Mouse (Mus musculus) embryonic facial prominence, embryonic 12.5 days (tissue): Measurements from ENCODE around the gene Tet1. TPM values are rescaled to one million over a fixed set of nuclear protein-coding genes. Genes with fewer than 3 reads are reported as not detected.
"Not testable (repeated sequence)": the region's sequence is repeated elsewhere in the genome, so short reads cannot be mapped to it uniquely, and the experiment has no call there.

Experiments used
- ATAC-seq: fragments of 200-750 bp; cut with Nextera tagmentation; 2 replicates; pipeline ENCODE4 v1.8.0; 2017; ENCODE audit not compliant: insufficient number of reproducible peaks, insufficient read depth, low FRiP score, low TSS enrichment
- H3K27ac ChIP-seq: fragments of 300-500 bp; sonication (generic); 2 replicates; pipeline ENCODE4 v1.5.1; 2016; ENCODE audit warnings: mild to moderate bottlenecking
- H3K27me3 ChIP-seq: fragments of 300-500 bp; sonication (generic); 2 replicates; pipeline ENCODE4 v1.6.1; 2016; ENCODE audit warnings: mild to moderate bottlenecking, moderate library complexity
- H3K36me3 ChIP-seq: fragments of 300-500 bp; sonication (generic); 2 replicates; pipeline ENCODE4 v1.6.1; 2016; ENCODE audit warnings: mild to moderate bottlenecking
- H3K4me1 ChIP-seq: fragments of 300-500 bp; sonication (generic); 2 replicates; pipeline ENCODE4 v1.6.1; 2016
- H3K4me2 ChIP-seq: fragments of 300-500 bp; sonication (generic); replicated peaks from 2 replicates; pipeline ENCODE4 v1.6.1; 2016; ENCODE audit warnings: mild to moderate bottlenecking, moderate library complexity
- H3K4me3 ChIP-seq: fragments of 300-500 bp; sonication (generic); 2 replicates; pipeline ENCODE4 v1.5.1; 2016; ENCODE audit warnings: mild to moderate bottlenecking
- H3K9ac ChIP-seq: fragments of 300-500 bp; sonication (generic); 2 replicates; pipeline ENCODE4 v1.6.1; 2016; ENCODE audit warnings: mild to moderate bottlenecking, moderate library complexity
- H3K9me3 ChIP-seq: fragments of 300-500 bp; sonication (generic); 2 replicates; pipeline ENCODE4 v1.6.1; 2016; ENCODE audit warnings: mild to moderate bottlenecking, moderate library complexity
- WGBS: fragments of 180-500 bp; shearing (Covaris S2); methylation state at CpG from one replicate; pipeline ENCODE4 v1.1.7; 2016; 5-methylcytosine and 5-hydroxymethylcytosine counted together
- polyA plus RNA-seq: library from polyadenylated mRNA; unstranded; fragments of >200 nt; fragmentation: Nextera tagmentation; extraction: Ambion mirVana; gene quantifications from 2 replicates; pipeline ENCODE4 v1.2.1, GENCODE M21; 2016

The Tet1 gene
- 30.8 and 31.7 TPM in 2 replicates for polyA plus RNA-seq

DNA sequence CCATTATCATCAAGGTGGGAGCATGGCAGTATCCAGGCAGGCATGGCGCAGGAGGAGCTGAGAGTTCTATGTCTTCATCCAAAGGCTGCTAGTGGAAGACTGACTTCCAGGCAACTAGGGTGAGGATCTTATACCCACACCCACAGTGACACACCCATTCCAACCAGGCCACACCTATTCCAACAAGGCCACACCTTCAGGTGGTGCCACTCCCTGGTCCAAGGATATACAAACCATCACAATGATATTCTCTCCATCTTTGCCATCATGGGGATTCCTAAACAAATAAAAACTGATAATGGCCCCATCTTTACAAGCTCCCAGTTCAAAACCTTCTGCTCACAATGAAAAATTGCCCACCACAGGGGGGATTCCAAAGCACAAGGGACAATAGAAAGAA, at the start of gene Tet1:
Gene Tet1 (minus strand): TSS at position 101 of the 400 bp plus-strand sequence.
- H3K4me3 ChIP-seq, H3K9me3 ChIP-seq, H3K4me2 ChIP-seq, H3K27ac ChIP-seq, H3K36me3 ChIP-seq, H3K4me1 ChIP-seq, H3K9ac ChIP-seq, ATAC-seq, H3K27me3 ChIP-seq: not testable (repeated sequence)
- no CpG with 5 or more reads among the region's 1 CpGs for WGBS

- whole genome bisulfite sequencing = 95% methylated on average over 7 of the region's 7 CpGs
- no peaks in the 10 kb centered on the region for H3K9me3 ChIP-seq
- H3K36me3 ChIP-seq = peaks cover 30% of the 10 kb centered on the region
- no peak overlapping the region for H3K4me3 ChIP-seq
- ATAC-seq = no peak
- H3K27me3 ChIP-seq = no peaks in the 10 kb centered on the region
- H3K4me1 ChIP-seq = peaks cover 7% of the 10 kb centered on the region; the same call in 1 of the 2 replicates
- no peak overlapping the region for H3K4me2 ChIP-seq
- no peak overlapping the region for H3K9ac ChIP-seq
- H3K27ac ChIP-seq = no peak overlapping the region
Measured at GRCm38 (mm10) chr10:62948551-62948950, 39.8 kb upstream of the Tet1 start.

GRCm38 (mm10) chr10:62946738-62947471, 38.1 kb upstream of the Tet1 start, which contains the start of gene Dna2:
Gene Dna2 (plus strand): TSS chr10:62947026.
- H3K4me2 ChIP-seq = peak within 1 kb of the TSS; percentile 67
- H3K4me3 ChIP-seq = peak within 1 kb of the TSS; percentile 66
- no peaks in the 10 kb centered on the region for H3K27me3 ChIP-seq
- peak within 1 kb of the TSS; percentile 88 for H3K27ac ChIP-seq
- peaks cover 40% of the 10 kb centered on the region for H3K36me3 ChIP-seq
- WGBS = under 1% methylated on average over 68 of the region's 68 CpGs
- peak within 1 kb of the TSS; percentile 76 for H3K9ac ChIP-seq
- no peaks in the 10 kb centered on the region for H3K9me3 ChIP-seq
- peaks cover 7% of the 10 kb centered on the region; the same call in 1 of the 2 replicates for H3K4me1 ChIP-seq
- peak; percentile 80 for ATAC-seq

DNA sequence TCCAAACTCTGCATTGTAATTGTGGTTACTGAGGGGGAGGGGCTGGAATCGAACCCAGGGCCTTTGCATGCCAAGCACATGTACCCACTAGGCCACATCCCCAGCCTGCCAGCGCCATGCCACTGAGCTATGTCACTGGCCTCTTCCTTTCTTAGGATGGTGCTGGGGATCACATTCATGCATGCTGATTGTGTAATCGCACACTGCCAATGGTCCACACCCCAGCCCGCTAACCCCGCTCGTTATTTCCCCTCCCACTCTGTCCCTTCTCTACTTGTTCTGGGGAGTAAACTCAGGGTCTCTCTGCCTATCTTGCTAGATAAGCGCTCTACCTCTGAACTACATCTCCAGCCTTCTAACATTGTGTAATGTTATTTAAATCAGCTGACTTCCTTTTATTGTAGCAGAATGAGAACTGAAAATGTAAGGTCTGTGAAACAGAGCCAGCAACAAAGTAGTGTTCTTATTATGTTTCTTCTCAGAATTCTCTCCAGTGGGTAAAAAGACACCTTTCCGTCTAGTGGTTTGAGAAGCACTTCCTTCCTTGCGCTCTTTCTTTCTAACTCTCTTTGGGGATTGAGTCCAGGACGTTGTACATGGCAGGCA, 36.3 kb upstream of the Tet1 start:
- Histone ChIP-seq H3K27me3 (no peaks in the 10 kb centered on the region), H3K4me3 (no peak overlapping the region), H3K4me1 (peaks cover 7% of the 10 kb centered on the region; the same call in 1 of the 2 replicates), H3K27ac (no peak overlapping the region), H3K9ac (no peak overlapping the region), H3K36me3 (peaks cover 28% of the 10 kb centered on the region), H3K4me2 (no peak overlapping the region), H3K9me3 (no peaks in the 10 kb centered on the region)
- no peak for ATAC-seq
- WGBS = 86% methylated on average over 10 of the region's 10 CpGs

- H3K36me3 ChIP-seq = peaks cover 46% of the 10 kb centered on the region
- H3K4me2 ChIP-seq = no peak overlapping the region
- 82% methylated on average over 1 of the region's 1 CpGs for WGBS
- H3K27ac ChIP-seq = no peak overlapping the region
- no peaks in the 10 kb centered on the region for H3K4me1 ChIP-seq
- no peak for ATAC-seq
- no peak overlapping the region for H3K9ac ChIP-seq
- H3K4me3 ChIP-seq = no peak overlapping the region
- H3K9me3 ChIP-seq = no peaks in the 10 kb centered on the region
- H3K27me3 ChIP-seq = no peaks in the 10 kb centered on the region
Measured at GRCm38 (mm10) chr10:62932381-62932780, 23.6 kb upstream of the Tet1 start.

DNA sequence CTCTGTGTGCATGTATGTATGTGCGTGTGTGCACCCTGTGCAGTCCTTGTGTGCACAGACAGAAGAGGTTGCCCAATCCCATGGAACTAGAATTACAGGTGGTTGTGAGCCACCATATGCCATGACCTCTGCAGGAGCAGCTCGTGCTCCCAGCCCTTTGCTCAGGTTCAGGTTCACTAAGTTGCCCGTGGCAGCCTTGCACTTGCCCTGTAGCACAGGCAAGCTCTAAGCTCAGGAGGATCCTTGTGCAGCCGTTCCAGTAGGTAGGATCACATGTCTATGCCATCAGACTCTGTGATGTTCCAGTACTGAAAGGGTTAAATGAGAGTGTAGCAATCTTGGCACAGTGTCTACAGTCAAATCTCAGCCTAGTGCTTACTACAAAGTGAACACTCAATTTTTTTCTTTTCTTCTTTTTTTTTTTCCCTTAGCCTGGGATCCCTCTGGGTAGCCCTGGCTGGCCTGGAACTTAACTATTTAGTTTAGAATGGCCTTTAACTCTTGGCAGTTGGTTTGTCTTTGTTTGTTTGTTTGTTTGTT, 15.4 kb upstream of the Tet1 start:
- H3K9ac ChIP-seq = no peak overlapping the region
- H3K27me3 ChIP-seq = no peaks in the 10 kb centered on the region
- peaks cover 10% of the 10 kb centered on the region for H3K36me3 ChIP-seq
- peaks cover 9% of the 10 kb centered on the region for H3K4me1 ChIP-seq
- 91% methylated on average over 4 of the region's 4 CpGs for WGBS
- no peak for ATAC-seq
- no peak overlapping the region for H3K27ac ChIP-seq
- no peaks in the 10 kb centered on the region for H3K9me3 ChIP-seq
- no peak overlapping the region for H3K4me3 ChIP-seq
- H3K4me2 ChIP-seq = no peak overlapping the region

DNA sequence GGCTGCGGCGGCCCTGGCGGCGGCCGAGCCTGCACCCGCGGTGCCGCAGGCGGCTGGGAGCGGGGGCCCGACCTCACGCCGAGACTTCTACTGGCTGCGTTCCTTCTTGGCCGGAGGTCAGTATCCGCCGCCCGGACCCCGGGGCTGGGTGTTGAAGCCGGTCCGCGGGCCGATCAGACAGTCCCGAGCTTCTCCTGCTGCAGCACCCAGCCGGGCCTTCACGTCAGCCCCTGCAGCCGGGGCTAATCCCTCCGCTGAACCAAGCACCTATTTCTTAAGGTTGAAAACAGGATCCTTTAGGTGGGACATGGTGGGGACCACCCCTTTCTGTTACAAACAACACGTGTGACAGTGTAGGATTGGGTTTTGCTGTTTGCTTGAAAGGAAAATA, 12.0 kb upstream of the Tet1 start:
- H3K36me3 ChIP-seq = no peaks in the 10 kb centered on the region

GRCm38 (mm10) chr10:62919925-62920765, 11.3 kb upstream of the Tet1 start, which contains the start of gene Slc25a16:
Gene Slc25a16 (plus strand): TSS chr10:62920633.
- ATAC-seq = peak; percentile 94
- H3K9me3 ChIP-seq = no peaks in the 10 kb centered on the region
- H3K27me3 ChIP-seq = no peaks in the 10 kb centered on the region
- WGBS = 4% methylated on average over 50 of the region's 50 CpGs
- H3K4me1 ChIP-seq = peaks cover 9% of the 10 kb centered on the region
- peak within 1 kb of the TSS; percentile 82 for H3K4me2 ChIP-seq
- peak within 1 kb of the TSS; percentile 87 for H3K9ac ChIP-seq
- no peaks in the 10 kb centered on the region for H3K36me3 ChIP-seq
- peak within 1 kb of the TSS; percentile 84 for H3K4me3 ChIP-seq
- peak within 1 kb of the TSS; percentile 80 for H3K27ac ChIP-seq

More for the DNA sequence above, 12.0 kb upstream of the Tet1 start:
- no peaks in the 10 kb centered on the region for H3K9me3 ChIP-seq
- H3K4me1 ChIP-seq = peaks cover 9% of the 10 kb centered on the region
- H3K4me2 ChIP-seq = peak overlapping the region; percentile 82
- H3K27me3 ChIP-seq = no peaks in the 10 kb centered on the region
- WGBS = under 1% methylated on average over 29 of the region's 29 CpGs
- H3K9ac ChIP-seq = peak overlapping the region; percentile 87
- H3K27ac ChIP-seq = peak overlapping the region; percentile 80
- H3K4me3 ChIP-seq = peak overlapping the region; percentile 84
- ATAC-seq = no peak; the same call in none of the 2 replicates

GRCm38 (mm10) chr10:62918985-62919384, 10.2 kb upstream of the Tet1 start:
- H3K4me1 ChIP-seq = peaks cover 9% of the 10 kb centered on the region
- no peak overlapping the region for H3K9ac ChIP-seq
- ATAC-seq = no peak
- WGBS = 85% methylated on average over 3 of the region's 3 CpGs
- no peaks in the 10 kb centered on the region for H3K9me3 ChIP-seq
- no peak overlapping the region for H3K4me2 ChIP-seq
- H3K27ac ChIP-seq = no peak overlapping the region
- H3K4me3 ChIP-seq = no peak overlapping the region
- no peaks in the 10 kb centered on the region for H3K36me3 ChIP-seq
- no peaks in the 10 kb centered on the region for H3K27me3 ChIP-seq

DNA sequence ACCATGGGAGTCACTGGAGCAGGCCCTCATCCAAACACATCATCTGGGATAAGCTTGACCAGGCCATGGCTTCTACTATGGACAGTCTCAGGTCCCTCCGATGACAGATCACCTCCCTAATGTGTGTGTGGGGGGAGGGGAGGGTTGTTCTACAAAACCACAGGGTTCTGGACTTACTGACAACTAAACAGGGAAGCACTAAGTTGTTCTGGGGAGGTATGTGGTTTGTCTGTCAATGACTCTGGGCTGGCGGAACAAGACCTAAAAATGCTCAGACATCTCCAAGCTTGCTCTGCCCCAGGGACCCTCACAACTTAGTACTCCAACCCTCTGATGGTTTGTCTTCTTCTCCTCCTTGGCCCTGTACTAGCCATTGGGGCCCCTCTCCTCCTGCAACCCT, 2.3 kb upstream of the Tet1 start:
- Histone ChIP-seq H3K4me3 (no peak overlapping the region), H3K27me3 (no peaks in the 10 kb centered on the region), H3K9me3 (no peaks in the 10 kb centered on the region), H3K36me3 (no peaks in the 10 kb centered on the region), H3K4me1 (no peaks in the 10 kb centered on the region), H3K27ac (no peak overlapping the region), H3K4me2 (no peak overlapping the region), H3K9ac (no peak overlapping the region)
- WGBS = 87% methylated on average over 2 of the region's 2 CpGs
- ATAC-seq = no peak

- Histone ChIP-seq H3K9me3 (no peaks in the 10 kb centered on the region), H3K4me2 (no peak overlapping the region), H3K27ac (no peak overlapping the region), H3K27me3 (no peaks in the 10 kb centered on the region), H3K9ac (no peak overlapping the region), H3K4me1 (no peaks in the 10 kb centered on the region), H3K36me3 (no peaks in the 10 kb centered on the region), H3K4me3 (no peak overlapping the region)
- no peak for ATAC-seq
- 87% methylated on average over 7 of the region's 7 CpGs for WGBS
Measured at GRCm38 (mm10) chr10:62906336-62906735, 2.5 kb downstream of the Tet1 start.
